Mouse (Mus musculus): ENCODE data around the gene Gnptg. TPM values are rescaled to one million over a fixed set of nuclear protein-coding genes. Genes with fewer than 3 reads are reported as not detected.

The Gnptg gene
- 155 TPM for polyA plus RNA-seq (2017; shearing (Covaris generic))

DNA sequence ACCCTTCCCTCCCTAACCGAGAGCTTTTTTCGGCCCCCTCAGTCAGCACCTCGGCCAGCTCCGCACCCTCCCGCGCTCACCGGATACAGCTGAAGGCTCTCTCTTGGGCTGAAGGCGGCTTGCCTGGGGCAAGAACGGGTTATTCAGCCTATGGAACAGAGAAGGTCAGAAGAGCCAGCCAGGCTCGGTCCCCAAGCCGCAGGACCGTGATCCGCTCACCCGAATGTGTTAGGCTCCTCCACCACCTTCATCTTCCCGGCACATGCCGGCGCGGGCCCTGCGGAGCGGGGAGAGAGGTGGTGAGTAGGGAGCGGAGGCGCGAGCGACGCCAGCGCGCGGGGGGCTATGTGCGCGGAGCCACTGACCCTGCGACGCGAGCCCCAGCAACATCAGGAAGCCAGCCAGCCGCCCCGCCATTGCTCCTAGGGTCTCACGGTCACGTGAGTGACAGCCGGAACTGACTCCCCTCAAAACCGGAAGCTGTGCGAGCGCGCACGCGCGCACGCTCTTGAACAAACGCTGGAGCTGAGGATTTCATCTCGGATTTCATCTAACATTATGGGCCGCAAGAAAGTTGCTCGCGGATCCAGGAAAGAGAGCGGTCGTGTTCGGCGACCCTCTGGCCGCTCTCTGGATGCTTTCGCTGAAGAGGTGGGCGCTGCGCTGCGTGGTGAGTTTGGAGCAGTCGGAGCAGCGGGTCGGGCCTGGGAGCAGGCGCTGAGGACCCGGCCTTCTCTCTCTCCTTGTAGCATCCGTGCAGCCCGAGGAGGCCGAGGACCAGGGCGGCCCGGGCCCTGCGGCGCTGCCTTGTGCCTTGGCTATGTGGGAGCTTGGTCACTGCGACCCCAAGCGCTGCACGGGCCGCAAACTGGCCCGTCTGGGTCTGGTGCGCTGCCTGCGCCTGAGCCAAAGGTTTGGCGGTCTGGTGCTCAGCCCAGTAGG is at the start of gene Gnptg, which contains the start of gene Tsr3:
Gene Gnptg, minus strand, starts transcription at position 430 of the 942 bp plus-strand sequence.
Gene Tsr3, plus strand, starts transcription at position 476 of the 942 bp plus-strand sequence.

DNA sequence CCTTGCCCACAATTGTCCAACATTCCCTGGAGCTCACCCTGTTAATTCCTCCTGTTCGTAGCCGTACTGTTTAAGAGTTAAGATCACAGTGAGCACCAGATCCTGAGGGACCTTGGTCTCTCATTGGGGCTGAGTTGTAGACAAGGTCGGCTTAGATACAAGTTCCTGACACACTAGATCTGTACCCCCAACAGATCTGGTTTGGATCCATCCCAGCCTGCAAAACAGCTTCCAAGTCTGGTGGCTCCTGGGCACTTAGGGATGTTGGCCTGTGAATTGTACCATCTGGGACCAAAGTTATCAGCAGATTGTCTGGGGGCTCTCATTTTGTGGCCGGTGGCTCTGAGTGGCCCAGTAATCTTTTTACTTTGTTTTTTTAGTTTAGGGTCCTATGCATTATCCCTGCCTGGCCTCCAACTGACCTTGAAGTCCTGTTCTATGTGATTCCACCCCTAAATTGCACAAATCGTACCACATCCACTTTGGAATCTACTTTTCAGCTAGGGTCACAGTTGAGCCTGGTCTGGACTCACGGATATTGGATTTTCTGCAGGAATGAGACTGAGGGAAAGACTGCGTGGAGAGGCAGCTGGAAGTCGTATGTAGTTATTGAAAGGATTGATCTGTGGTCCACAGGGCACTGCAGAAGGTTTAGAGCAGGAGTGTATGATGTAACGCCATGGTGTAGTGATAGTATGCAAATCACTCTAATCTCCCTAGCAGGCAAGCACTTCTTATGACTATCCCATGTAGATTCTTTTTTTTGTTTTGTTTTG is 34.8 kb upstream of the Gnptg start, which contains the start of gene Ube2i:
Gene Ube2i, minus strand, starts transcription at position 52 of the 776 bp plus-strand sequence.

GRCm38 (mm10) chr17:25256140-25256754 is 16.3 kb upstream of the Gnptg start, which contains the start of gene Baiap3:
TSS of gene Baiap3 (minus strand) at chr17:25256364.

GRCm38 (mm10) chr17:25188150-25189031 is 51.5 kb downstream of the Gnptg start, which contains the start of gene Unkl:
TSS of gene Unkl (plus strand) at chr17:25188397.

DNA sequence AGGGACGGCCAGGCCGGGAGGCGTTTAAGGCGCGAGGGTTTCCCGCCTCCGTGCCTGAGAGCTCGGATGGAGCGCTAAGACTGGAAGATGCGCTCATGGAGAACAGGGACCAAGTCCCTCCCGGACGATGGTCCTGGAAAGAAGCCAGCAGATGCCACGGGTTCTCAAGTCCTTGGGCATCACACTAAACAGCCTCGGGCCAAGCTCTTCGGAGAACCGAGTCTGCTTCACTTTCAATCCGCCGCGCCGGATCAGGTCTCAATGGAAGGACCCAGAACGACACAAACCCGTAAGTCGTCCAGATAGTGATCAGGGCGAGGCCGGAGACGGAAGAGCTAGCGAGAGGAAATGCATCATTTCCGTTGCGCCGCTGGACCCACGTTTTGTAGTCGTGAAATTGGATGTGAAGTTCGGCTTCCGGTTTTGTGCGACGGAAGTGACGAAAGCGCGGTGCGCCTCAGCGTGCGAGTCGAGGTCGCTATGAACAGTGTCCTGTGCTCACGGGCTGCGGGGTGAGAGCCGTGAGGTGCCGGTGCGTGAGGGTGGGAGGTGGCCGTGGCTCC is 55.7 kb downstream of the Gnptg start, which contains the start of gene BC003965:
Gene BC003965, plus strand, starts transcription at position 426 of the 563 bp plus-strand sequence.

Other genes starting within 250 kb of the Gnptg start
- 10.3 TPM for gene Cramp1l, start 224.3 kb downstream of the Gnptg start, polyA plus RNA-seq (2017; shearing (Covaris generic))
- gene Ift140, start 224.0 kb downstream of the Gnptg start, polyA plus RNA-seq (2017; shearing (Covaris generic)) = 15.0 TPM
- 0.29 TPM for gene Tmem204, start 156.5 kb downstream of the Gnptg start, polyA plus RNA-seq (2017; shearing (Covaris generic))
- gene Telo2, start 124.2 kb downstream of the Gnptg start, polyA plus RNA-seq (2017; shearing (Covaris generic)) = 10.5 TPM
- gene Ptx4, start 119.4 kb downstream of the Gnptg start, polyA plus RNA-seq (2017; shearing (Covaris generic)) = 0.71 TPM
- 23.9 TPM for gene Clcn7, start 106.7 kb downstream of the Gnptg start, polyA plus RNA-seq (2017; shearing (Covaris generic))
- 0.26 TPM for gene Ccdc154, start 77.7 kb downstream of the Gnptg start, polyA plus RNA-seq (2017; shearing (Covaris generic))
- gene Gm38655, start 64.7 kb downstream of the Gnptg start, polyA plus RNA-seq (2017; shearing (Covaris generic)) = not detected
- 13.8 TPM for gene BC003965, start 55.6 kb downstream of the Gnptg start, polyA plus RNA-seq (2017; shearing (Covaris generic))
- gene Unkl, start 51.7 kb downstream of the Gnptg start, polyA plus RNA-seq (2017; shearing (Covaris generic)) = 47.9 TPM
- gene Tsr3, start within 50 bp of the Gnptg start, polyA plus RNA-seq (2017; shearing (Covaris generic)) = 41.2 TPM
- gene Baiap3, start 16.2 kb upstream of the Gnptg start, polyA plus RNA-seq (2017; shearing (Covaris generic)) = 230 TPM
- 654 TPM for gene Ube2i, start 34.5 kb upstream of the Gnptg start, polyA plus RNA-seq (2017; shearing (Covaris generic))
- gene Prss34, start 58.3 kb upstream of the Gnptg start, polyA plus RNA-seq (2017; shearing (Covaris generic)) = 0.94 TPM
- not detected for gene Prss28, start 68.5 kb upstream of the Gnptg start, polyA plus RNA-seq (2017; shearing (Covaris generic))
- not detected for gene Prss29, start 78.5 kb upstream of the Gnptg start, polyA plus RNA-seq (2017; shearing (Covaris generic))
- gene Tpsab1, start 105.4 kb upstream of the Gnptg start, polyA plus RNA-seq (2017; shearing (Covaris generic)) = 0.63 TPM
- gene Tpsb2, start 126.2 kb upstream of the Gnptg start, polyA plus RNA-seq (2017; shearing (Covaris generic)) = not detected
- not detected for gene Tpsg1, start 129.1 kb upstream of the Gnptg start, polyA plus RNA-seq (2017; shearing (Covaris generic))
- gene Cacna1h, start 193.7 kb upstream of the Gnptg start, polyA plus RNA-seq (2017; shearing (Covaris generic)) = not detected
- not detected for gene Tekt4, start 214.5 kb upstream of the Gnptg start, polyA plus RNA-seq (2017; shearing (Covaris generic))